Comparison of ENCODE assay signal across 9 mouse cellular contexts in genomic region chr13:52833220-52833619, GRCm38 (mm10).
DNase-seq lines count a peak whose midpoint lies in the region; ATAC-seq and TF ChIP-seq lines count a peak whose summit lies in the region.
"Had no signal": no experiment of that assay in that cellular context is flagged by ENCODE, and none has a peak within 500 bp of the region (broad histone marks: within the 10 kb centered on the region; RNA-seq: fewer than 3 reads in every experiment).

No protein-coding gene starts in this region.

- intact Hi-C loops in heart, postnatal 25 days (cut with DNase I), result loop anchor here (5.0 kb wide), 2 partner anchors 121 to 149 kb away; partner anchors contain the start of gene Nfil3

- no peak for TF ChIP-seq POLR2A in embryonic fibroblast, embryonic 13.5 days (IDR thresholded peaks at IDR 0.05; ENCODE audit: low read depth, low read length)

- H3K4me3 ChIP-seq in liver, embryonic 11.5 days (ENCODE audit: low read depth, low read length), result no peak overlapping the region
- no peak overlapping the region for H3K4me3 ChIP-seq in embryonic fibroblast, embryonic 13.5 days (ENCODE audit: insufficient read depth, low read length)

- no peaks in the 10 kb centered on the region for H3K27me3 ChIP-seq in liver, embryonic 11.5 days (replicated peaks; ENCODE audit: control insufficient read depth, insufficient read depth, low read length)
- H3K27me3 ChIP-seq in splenic B cell, adult 2 months (ENCODE audit: control insufficient read depth, insufficient read depth, low read length, poor library complexity, severe bottlenecking), result no peaks in the 10 kb centered on the region

- H3K27ac ChIP-seq in liver, embryonic 11.5 days (ENCODE audit: low read depth, low read length), result no peak overlapping the region
- H3K27ac ChIP-seq in embryonic fibroblast, embryonic 13.5 days (ENCODE audit: insufficient read depth, low read length), result no peak overlapping the region

- DNase-seq in CD4-positive, CD25-positive, alpha-beta regulatory T cell, adult 2 months (ENCODE audit: low read depth, low spot score), result peak; percentile 56
- peak; percentile 78 for DNase-seq in liver
- DNase-seq in liver, embryonic 11.5 days (ENCODE audit: low spot score), result no peak
- DNase-seq in splenic B cell, adult 2 months (ENCODE audit: low read depth, low spot score), result peak; percentile 55
- DNase-seq in heart, postnatal 25 days (ENCODE audit: low spot score), result no peak
- no peak for DNase-seq in urinary bladder, postnatal 4 days (ENCODE audit: low spot score in 2 of 2)
- DNase-seq: heart, postnatal 10 days had no signal

- H3K9me3 ChIP-seq in liver, embryonic 11.5 days (ENCODE audit: control insufficient read depth, low read length), result no peaks in the 10 kb centered on the region

- H3K36me3 ChIP-seq in liver, embryonic 11.5 days (ENCODE audit: control insufficient read depth, insufficient read depth, low read length), result no peaks in the 10 kb centered on the region; the same call in 1 of the 2 replicates
- H3K36me3 ChIP-seq in splenic B cell, adult 2 months (ENCODE audit: control insufficient read depth, insufficient read depth, low read length, poor library complexity, severe bottlenecking), result no peaks in the 10 kb centered on the region; the same call in 1 of the 2 replicates

- WGBS in liver, embryonic 11.5 days, result 56% methylated on average over 4 of the region's 4 CpGs

- peak; percentile 32; the same call in 1 of the 2 replicates for TF ChIP-seq CTCF in embryonic fibroblast, embryonic 13.5 days (IDR thresholded peaks at IDR 0.05; ENCODE audit: borderline replicate concordance, insufficient read depth, low read length)

- H3K4me1 ChIP-seq in liver, embryonic 11.5 days (replicated peaks; ENCODE audit: control insufficient read depth, insufficient read depth, low read length), result peaks cover 39% of the 10 kb centered on the region
- peaks cover 4% of the 10 kb centered on the region; the same call in 1 of the 2 replicates for H3K4me1 ChIP-seq in embryonic fibroblast, embryonic 13.5 days (ENCODE audit: control insufficient read depth, insufficient read depth, low read length)

- ATAC-seq in CD4-positive, CD25-positive, alpha-beta regulatory T cell, adult 4 months, result no peak
- ATAC-seq in liver, embryonic 11.5 days (replicated peaks; ENCODE audit: low FRiP score), result no peak

- no peak overlapping the region for H3K4me2 ChIP-seq in liver, embryonic 11.5 days

- H3K9ac ChIP-seq in liver, embryonic 11.5 days (ENCODE audit: low read depth, low read length), result no peak overlapping the region

Comparison
In these comparisons a context has a peak if more than half of its experiments do, and no peak if none do; other contexts are left out.
1. DNase-seq: peak in CD4-positive, CD25-positive, alpha-beta regulatory T cell, adult 2 months (single experiment), liver (single experiment) and splenic B cell, adult 2 months (single experiment); none in liver, embryonic 11.5 days (single experiment), heart, postnatal 25 days (single experiment) and urinary bladder, postnatal 4 days (0 of 2).